15 mouse cellular contexts compared by ENCODE assay signal in the genomic region with DNA sequence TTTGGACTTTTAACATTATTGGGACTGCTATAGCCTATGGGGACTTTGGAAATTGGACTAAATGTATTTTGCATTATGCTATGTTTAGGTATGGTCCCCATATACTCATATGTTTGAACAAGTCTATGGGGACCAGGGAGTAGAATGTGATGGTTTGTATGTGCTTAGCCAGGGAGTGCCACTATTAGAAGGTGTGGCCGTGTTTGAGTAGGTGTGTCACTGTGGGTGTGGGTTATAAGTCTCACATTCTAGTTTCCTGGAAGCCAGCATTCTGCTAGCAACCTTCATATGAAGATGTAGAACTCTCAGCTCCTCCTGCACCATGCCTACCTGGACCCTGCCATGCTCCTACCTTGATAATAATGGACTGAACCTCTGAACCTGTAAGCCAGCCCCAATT. TPM values are rescaled to one million over a fixed set of nuclear protein-coding genes. Genes with fewer than 3 reads are reported as not detected.
ATAC-seq and TF ChIP-seq lines count a peak whose summit lies in the region.
"Not testable (repeated sequence)": the region's sequence is repeated elsewhere in the genome, so short reads cannot be mapped to it uniquely, and the experiment has no call there.
"Had no signal": no experiment of that assay in that cellular context is flagged by ENCODE, and none has a peak within 500 bp of the region (broad histone marks: within the 10 kb centered on the region; RNA-seq: fewer than 3 reads in every experiment).

No protein-coding gene starts in this region.

- H3K27me3 ChIP-seq in intestine, embryonic 15.5 days (replicated peaks); intestine, postnatal 0 days (replicated peaks; ENCODE audit: control insufficient read depth, insufficient read depth, low read length); small intestine, adult 2 months (ENCODE audit: control insufficient read depth, insufficient read depth, low read length); stomach, embryonic 14.5 days (ENCODE audit: control insufficient read depth, insufficient read depth, low read length); stomach, embryonic 16.5 days (ENCODE audit: control insufficient read depth, insufficient read depth, low read length): not testable (repeated sequence)

- not testable (repeated sequence) for H3K4me1 ChIP-seq in intestine, embryonic 15.5 days (replicated peaks); intestine, postnatal 0 days (replicated peaks; ENCODE audit: control insufficient read depth, insufficient read depth, low read length); stomach, embryonic 14.5 days (ENCODE audit: control insufficient read depth, insufficient read depth, low read length); stomach, embryonic 16.5 days (ENCODE audit: control insufficient read depth, insufficient read depth, low read length)
- peaks cover 15% of the 10 kb centered on the region for H3K4me1 ChIP-seq in small intestine, adult 2 months (ENCODE audit: control insufficient read depth, insufficient read depth, insufficient read length, low read length)

- peak; percentile 78 for ATAC-seq in intestine, embryonic 15.5 days
- ATAC-seq in intestine, postnatal 0 days: peak; percentile 85
- ATAC-seq in stomach, embryonic 14.5 days (ENCODE audit: insufficient number of reproducible peaks, insufficient read depth, low FRiP score, low read depth): 0 out of 2 replicates have a peak, but pooled peaks have one; percentile 49
- peak; percentile 47; the same call in 1 of the 2 replicates for ATAC-seq in stomach, embryonic 16.5 days (ENCODE audit: insufficient read depth, low FRiP score)

- not testable (repeated sequence) for TF ChIP-seq POLR2A in small intestine, adult 2 months (IDR thresholded peaks at IDR 0.05; ENCODE audit: low read depth, low read length)

- not testable (repeated sequence) for H3K9me3 ChIP-seq in intestine, embryonic 15.5 days; intestine, postnatal 0 days (ENCODE audit: control insufficient read depth); stomach, embryonic 14.5 days (ENCODE audit: control insufficient read depth, low read depth, low read length); stomach, embryonic 16.5 days (replicated peaks; ENCODE audit: control insufficient read depth, low read length)

- WGBS in intestine, embryonic 15.5 days: 52% methylated on average over 1 of the region's 1 CpGs
- 34% methylated on average over 1 of the region's 1 CpGs for WGBS in intestine, postnatal 0 days
- 22% methylated on average over 1 of the region's 1 CpGs for WGBS in small intestine, adult 2 months
- 67% methylated on average over 1 of the region's 1 CpGs for WGBS in stomach, embryonic 14.5 days
- WGBS in stomach, embryonic 16.5 days: 65% methylated on average over 1 of the region's 1 CpGs

- H3K9ac ChIP-seq in intestine, embryonic 15.5 days; intestine, postnatal 0 days (ENCODE audit: low read depth, low read length); stomach, embryonic 14.5 days (replicated peaks; ENCODE audit: low read depth, low read length); stomach, embryonic 16.5 days (ENCODE audit: low read length): not testable (repeated sequence)

- not testable (repeated sequence) for H3K27ac ChIP-seq in intestine, embryonic 15.5 days; intestine, postnatal 0 days (ENCODE audit: low read depth, low read length); stomach, embryonic 14.5 days (ENCODE audit: low read length); stomach, embryonic 16.5 days (ENCODE audit: low read length)
- peak overlapping the region; percentile 62; the same call in 1 of the 2 replicates for H3K27ac ChIP-seq in small intestine, adult 2 months (ENCODE audit: insufficient read depth, low read depth, low read length)

- H3K4me2 ChIP-seq in intestine, embryonic 15.5 days (replicated peaks); intestine, postnatal 0 days (replicated peaks; ENCODE audit: low read depth); stomach, embryonic 14.5 days (replicated peaks; ENCODE audit: low read depth, low read length); stomach, embryonic 16.5 days (ENCODE audit: low read depth, low read length): not testable (repeated sequence)

- not testable (repeated sequence) for H3K36me3 ChIP-seq in intestine, embryonic 15.5 days; intestine, postnatal 0 days (ENCODE audit: control insufficient read depth, insufficient read depth); small intestine, adult 2 months (ENCODE audit: control insufficient read depth, insufficient read depth, low read length); stomach, embryonic 14.5 days (ENCODE audit: control insufficient read depth, insufficient read depth, low read length); stomach, embryonic 16.5 days (ENCODE audit: control insufficient read depth, insufficient read depth, low read length)

- not testable (repeated sequence) for TF ChIP-seq CTCF in intestine, postnatal 0 days (IDR thresholded peaks at IDR 0.05; ENCODE audit: low read depth); small intestine, adult 2 months (IDR thresholded peaks at IDR 0.05; ENCODE audit: extremely low read depth, insufficient read length, insufficient replicate concordance, low read depth, low read length)

- H3K4me3 ChIP-seq in intestine, embryonic 15.5 days (replicated peaks); intestine, postnatal 0 days (ENCODE audit: low read depth, low read length); small intestine, adult 2 months (ENCODE audit: low read depth, low read length); stomach, embryonic 14.5 days (ENCODE audit: low read depth, low read length); stomach, embryonic 16.5 days (replicated peaks; ENCODE audit: low read length): not testable (repeated sequence)

RNA-seq across cellular contexts. Expression of a gene that starts 5.3 kb away (rescaled TPM):
- 1.7 and 2.1 TPM in 2 replicates for polyA plus RNA-seq in intestine, embryonic 15.5 days (2015; fragmentation: Nextera tagmentation; extraction: Ambion mirVana)
- polyA plus RNA-seq in intestine, postnatal 0 days (2015; fragmentation: Nextera tagmentation; extraction: Ambion mirVana): 1.8 and 3.1 TPM in 2 replicates
- 3.6 and 4.3 TPM in 2 replicates for polyA plus RNA-seq in small intestine, adult 2 months (2012; rRNA removed)
- polyA plus RNA-seq in stomach, embryonic 14.5 days (2014; fragmentation: Nextera tagmentation; extraction: Ambion mirVana): 1.4 and 1.7 TPM in 2 replicates
- 3.4 TPM in 2 replicates for polyA plus RNA-seq in stomach, embryonic 16.5 days (2015; fragmentation: Nextera tagmentation; extraction: Ambion mirVana)
- polyA plus RNA-seq: erythroblast, embryonic 14.5 days; forebrain, embryonic 10.5 days had no signal

RNA-seq across cellular contexts. Expression of a gene that starts 37.0 kb away (rescaled TPM):
- polyA plus RNA-seq in intestine, embryonic 15.5 days (2015; fragmentation: Nextera tagmentation; extraction: Ambion mirVana): 1.7 and 1.8 TPM in 2 replicates
- polyA plus RNA-seq in intestine, postnatal 0 days (2015; fragmentation: Nextera tagmentation; extraction: Ambion mirVana): 2.7 and 3.7 TPM in 2 replicates
- 2.5 and 2.8 TPM in 2 replicates for polyA plus RNA-seq in small intestine, adult 2 months (2012; rRNA removed)
- polyA plus RNA-seq in stomach, embryonic 14.5 days (2014; fragmentation: Nextera tagmentation; extraction: Ambion mirVana): 0.74 and 0.91 TPM in 2 replicates
- 0.90 and 1.5 TPM in 2 replicates for polyA plus RNA-seq in stomach, embryonic 16.5 days (2015; fragmentation: Nextera tagmentation; extraction: Ambion mirVana)
- polyA plus RNA-seq: erythroblast, embryonic 14.5 days had no signal

RNA-seq across cellular contexts. Expression of a gene that starts 54.3 kb away (rescaled TPM):
- not detected in 2 replicates for polyA plus RNA-seq in intestine, embryonic 15.5 days (2015; fragmentation: Nextera tagmentation; extraction: Ambion mirVana)
- 0.13 TPM in 1 of 2 replicates, not detected in the other for polyA plus RNA-seq in intestine, postnatal 0 days (2015; fragmentation: Nextera tagmentation; extraction: Ambion mirVana)
- 1.8 and 4.2 TPM in 2 replicates for polyA plus RNA-seq in small intestine, adult 2 months (2012; rRNA removed)
- 0.18 TPM in 1 of 2 replicates, not detected in the other for polyA plus RNA-seq in stomach, embryonic 14.5 days (2014; fragmentation: Nextera tagmentation; extraction: Ambion mirVana)
- 0.15 TPM in 1 of 2 replicates, not detected in the other for polyA plus RNA-seq in stomach, embryonic 16.5 days (2015; fragmentation: Nextera tagmentation; extraction: Ambion mirVana)
- polyA plus RNA-seq: brain, embryonic 14.5 days; C2C12; embryonic facial prominence, embryonic 11.5 days; embryonic facial prominence, embryonic 13.5 days; embryonic facial prominence, embryonic 15.5 days; erythroblast, embryonic 14.5 days; forebrain, embryonic 10.5 days; forebrain, embryonic 12.5 days; forebrain, embryonic 14.5 days; forebrain, embryonic 16.5 days had no signal
